Mouse (Mus musculus): Measurements from ENCODE around the gene Sfxn5. TPM values are rescaled to one million over a fixed set of nuclear protein-coding genes. Genes with fewer than 3 reads are reported as not detected.

Gene Sfxn5
- polyA plus RNA-seq, 1 experiment from 2014 or later = 22.7 TPM

GRCm38 (mm10) chr6:85219706-85220105 is 113.5 kb downstream of the Sfxn5 start:
- no peak overlapping the region for H3K9ac ChIP-seq
- no peak for ATAC-seq
- H3K4me1 ChIP-seq = peaks cover 69% of the 10 kb centered on the region
- no peaks in the 10 kb centered on the region; the same call in 1 of the 2 replicates for H3K9me3 ChIP-seq (replicated peaks)
- H3K4me3 ChIP-seq = no peak overlapping the region
- H3K27me3 ChIP-seq = no peaks in the 10 kb centered on the region
- 94% methylated on average over 11 of the region's 11 CpGs for WGBS
- H3K27ac ChIP-seq = peak overlapping the region; percentile 89
- H3K4me2 ChIP-seq = no peak overlapping the region
- 0 out of 2 replicates have a peak, but pooled peaks cover 3% of the 10 kb centered on the region for H3K36me3 ChIP-seq (ENCODE audit: poor library complexity, severe bottlenecking)

- 29% methylated on average over 5 of the region's 5 CpGs for WGBS
- peak overlapping the region; percentile 45; the same call in 1 of the 2 replicates for H3K9ac ChIP-seq
- H3K27ac ChIP-seq = peak overlapping the region; percentile 89
These were observed 114.4 kb downstream of the Sfxn5 start for GRCm38 (mm10) chr6:85218684-85219445.

GRCm38 (mm10) chr6:85218251-85218650 is 115.0 kb downstream of the Sfxn5 start:
- H3K4me3 ChIP-seq = no peak overlapping the region
- no peak overlapping the region; the same call in 1 of the 2 replicates for H3K27ac ChIP-seq
- 0 out of 2 replicates have a peak, but pooled peaks cover 3% of the 10 kb centered on the region for H3K36me3 ChIP-seq (ENCODE audit: poor library complexity, severe bottlenecking)
- H3K9ac ChIP-seq = no peak overlapping the region
- H3K27me3 ChIP-seq = no peaks in the 10 kb centered on the region
- 58% methylated on average over 4 of the region's 4 CpGs for WGBS
- no peak overlapping the region for H3K4me2 ChIP-seq
- peaks cover 58% of the 10 kb centered on the region for H3K4me1 ChIP-seq
- no peaks in the 10 kb centered on the region for H3K9me3 ChIP-seq (replicated peaks)
- ATAC-seq = peak; percentile 72

More at GRCm38 (mm10) chr6:85218684-85219445, 114.4 kb downstream of the Sfxn5 start:
- H3K4me2 ChIP-seq = peak overlapping the region; percentile 8
- H3K27me3 ChIP-seq = no peaks in the 10 kb centered on the region
- 0 out of 2 replicates have a peak, but pooled peaks cover 3% of the 10 kb centered on the region for H3K36me3 ChIP-seq (ENCODE audit: poor library complexity, severe bottlenecking)
- no peaks in the 10 kb centered on the region for H3K9me3 ChIP-seq (replicated peaks)
- ATAC-seq = peak; percentile 50
- H3K4me3 ChIP-seq = no peak overlapping the region
- H3K4me1 ChIP-seq = peaks cover 65% of the 10 kb centered on the region

GRCm38 (mm10) chr6:85210686-85211085 is 122.5 kb downstream of the Sfxn5 start:
- ATAC-seq = no peak
- Histone ChIP-seq H3K9ac (no peak overlapping the region), H3K9me3 (replicated peaks) (no peaks in the 10 kb centered on the region), H3K27ac (no peak overlapping the region), H3K4me1 (peaks cover 35% of the 10 kb centered on the region), H3K4me3 (no peak overlapping the region), H3K4me2 (no peak overlapping the region), H3K36me3 (ENCODE audit: poor library complexity, severe bottlenecking) (peaks cover 8% of the 10 kb centered on the region; the same call in 1 of the 2 replicates), H3K27me3 (no peaks in the 10 kb centered on the region)
- WGBS = 32% methylated on average over 1 of the region's 1 CpGs

- Histone ChIP-seq H3K27me3 (no peaks in the 10 kb centered on the region), H3K27ac (peak overlapping the region; percentile 27; the same call in 1 of the 2 replicates), H3K4me2 (no peak overlapping the region), H3K4me3 (no peak overlapping the region), H3K9ac (no peak overlapping the region), H3K4me1 (peaks cover 29% of the 10 kb centered on the region), H3K9me3 (replicated peaks) (no peaks in the 10 kb centered on the region), H3K36me3 (ENCODE audit: poor library complexity, severe bottlenecking) (peaks cover 17% of the 10 kb centered on the region; the same call in 1 of the 2 replicates)
- no peak for ATAC-seq
- 77% methylated on average over 9 of the region's 9 CpGs for WGBS
These were observed 123.8 kb downstream of the Sfxn5 start for GRCm38 (mm10) chr6:85209226-85209967.

- H3K4me2 ChIP-seq = no peak overlapping the region
- H3K9ac ChIP-seq = no peak overlapping the region
- H3K9me3 ChIP-seq (replicated peaks) = no peaks in the 10 kb centered on the region
- H3K27me3 ChIP-seq = no peaks in the 10 kb centered on the region
- no peak for ATAC-seq
- 80% methylated on average over 5 of the region's 5 CpGs for WGBS
- peak overlapping the region; percentile 74 for H3K27ac ChIP-seq
- peaks cover 32% of the 10 kb centered on the region for H3K4me1 ChIP-seq
- H3K36me3 ChIP-seq (ENCODE audit: poor library complexity, severe bottlenecking) = peaks cover 37% of the 10 kb centered on the region
- no peak overlapping the region for H3K4me3 ChIP-seq
These were observed 125.9 kb downstream of the Sfxn5 start for GRCm38 (mm10) chr6:85207345-85207744.

GRCm38 (mm10) chr6:85206939-85207285 is 126.3 kb downstream of the Sfxn5 start:
- whole genome bisulfite sequencing = 45% methylated on average over 15 of the region's 15 CpGs
- Histone ChIP-seq H3K9me3 (replicated peaks) (no peaks in the 10 kb centered on the region), H3K4me2 (no peak overlapping the region), H3K36me3 (ENCODE audit: poor library complexity, severe bottlenecking) (peaks cover 41% of the 10 kb centered on the region), H3K4me1 (peaks cover 36% of the 10 kb centered on the region), H3K9ac (peak overlapping the region; percentile 12; the same call in 1 of the 2 replicates), H3K27me3 (no peaks in the 10 kb centered on the region), H3K4me3 (no peak overlapping the region), H3K27ac (peak overlapping the region; percentile 74)
- ATAC-seq = peak; percentile 82

GRCm38 (mm10) chr6:85206182-85206938 is 126.9 kb downstream of the Sfxn5 start:
- WGBS = 35% methylated on average over 16 of the region's 16 CpGs
- peak overlapping the region; percentile 74 for H3K27ac ChIP-seq

GRCm38 (mm10) chr6:85197951-85198350 is 135.3 kb downstream of the Sfxn5 start:
- Histone ChIP-seq H3K9ac (no peak overlapping the region), H3K27me3 (peaks cover 38% of the 10 kb centered on the region), H3K27ac (no peak overlapping the region), H3K9me3 (replicated peaks) (no peaks in the 10 kb centered on the region), H3K4me2 (no peak overlapping the region), H3K4me3 (no peak overlapping the region), H3K36me3 (ENCODE audit: poor library complexity, severe bottlenecking) (peaks cover 48% of the 10 kb centered on the region), H3K4me1 (peaks cover 66% of the 10 kb centered on the region)
- 0 out of 2 replicates have a peak, but pooled peaks have one; percentile 24 for ATAC-seq
- 49% methylated on average over 2 of the region's 2 CpGs for WGBS

More at GRCm38 (mm10) chr6:85206182-85206938, 126.9 kb downstream of the Sfxn5 start:
- H3K27me3 ChIP-seq = no peaks in the 10 kb centered on the region
- no peak overlapping the region for H3K4me2 ChIP-seq
- peaks cover 42% of the 10 kb centered on the region for H3K4me1 ChIP-seq
- no peak overlapping the region for H3K4me3 ChIP-seq
- peaks cover 47% of the 10 kb centered on the region for H3K36me3 ChIP-seq (ENCODE audit: poor library complexity, severe bottlenecking)
- no peaks in the 10 kb centered on the region for H3K9me3 ChIP-seq (replicated peaks)
- peak overlapping the region; percentile 12; the same call in 1 of the 2 replicates for H3K9ac ChIP-seq
- ATAC-seq = no peak; the same call in 1 of the 2 replicates

- H3K9ac ChIP-seq = peak overlapping the region; percentile 96
- H3K36me3 ChIP-seq (ENCODE audit: poor library complexity, severe bottlenecking) = peaks cover 21% of the 10 kb centered on the region
- peak overlapping the region; percentile 73 for H3K27ac ChIP-seq
- H3K4me2 ChIP-seq = peak overlapping the region; percentile 65
- 5% methylated on average over 29 of the region's 29 CpGs for WGBS
- peak; percentile 34 for ATAC-seq
- no peaks in the 10 kb centered on the region for H3K9me3 ChIP-seq (replicated peaks)
- peaks cover 71% of the 10 kb centered on the region for H3K27me3 ChIP-seq
- peak overlapping the region; percentile 77 for H3K4me3 ChIP-seq
- H3K4me1 ChIP-seq = peaks cover 78% of the 10 kb centered on the region
These were observed 139.6 kb downstream of the Sfxn5 start for GRCm38 (mm10) chr6:85193381-85194318.
